Mouse (Mus musculus): ENCODE results near the gene Hbb-bt.
"Not testable (repeated sequence)": the region's sequence is repeated elsewhere in the genome, so short reads cannot be mapped to it uniquely, and the experiment has no call there.

Hbb-bt gene

GRCm38 (mm10) chr7:103813766-103814165 lies at the start of gene Hbb-bt:
Gene Hbb-bt (minus strand): TSS chr7:103813996.
- no peak for DNase-seq (ENCODE audit: low read depth, low spot score)

GRCm38 (mm10) chr7:103861531-103861930 lies 47.7 kb upstream of the Hbb-bt start:
- DNase-seq (ENCODE audit: low read depth, low spot score) = no peak

GRCm38 (mm10) chr7:103860855-103861254 lies 47.1 kb upstream of the Hbb-bt start:
- DNase-seq (ENCODE audit: low read depth, low spot score) = peak; percentile 92

- DNase-seq (ENCODE audit: low read depth, low spot score) = no peak
Observed at GRCm38 (mm10) chr7:103859076-103859475, 45.3 kb upstream of the Hbb-bt start.

GRCm38 (mm10) chr7:103854669-103855068 lies 40.9 kb upstream of the Hbb-bt start:
- DNase-seq (ENCODE audit: low read depth, low spot score) = no peak

- no peak for DNase-seq (ENCODE audit: low read depth, low spot score)
Observed at GRCm38 (mm10) chr7:103853090-103853489, 39.3 kb upstream of the Hbb-bt start, which contains the start of gene Hbb-y. Gene Hbb-y (minus strand): TSS chr7:103853216.

GRCm38 (mm10) chr7:103844525-103845325 lies 30.9 kb upstream of the Hbb-bt start:
- no peak for DNase-seq (ENCODE audit: low read depth, low spot score)

- no peak for DNase-seq (ENCODE audit: low read depth, low spot score)
Observed at GRCm38 (mm10) chr7:103843034-103843433, 29.2 kb upstream of the Hbb-bt start, which contains the start of gene Hbb-bh1. Gene Hbb-bh1 (minus strand): TSS chr7:103843164.

- DNase-seq (ENCODE audit: low read depth, low spot score) = no peak
Observed at GRCm38 (mm10) chr7:103840268-103840667, 26.5 kb upstream of the Hbb-bt start, which contains the start of gene Hbb-bh2. Gene Hbb-bh2 (minus strand): TSS chr7:103840520.

GRCm38 (mm10) chr7:103827808-103828207 lies 14.0 kb upstream of the Hbb-bt start, which contains the start of gene Hbb-bs:
Gene Hbb-bs (minus strand): TSS chr7:103828096.
- no peak for DNase-seq (ENCODE audit: low read depth, low spot score)

- DNase-seq (ENCODE audit: low read depth, low spot score) = not testable (repeated sequence)
Observed at GRCm38 (mm10) chr7:103827139-103827538, 13.3 kb upstream of the Hbb-bt start.

- no peak for DNase-seq (ENCODE audit: low read depth, low spot score)
Observed at GRCm38 (mm10) chr7:103826255-103826887, 12.6 kb upstream of the Hbb-bt start.

GRCm38 (mm10) chr7:103825536-103826254 lies 11.9 kb upstream of the Hbb-bt start:
- DNase-seq (ENCODE audit: low read depth, low spot score) = no peak

GRCm38 (mm10) chr7:103824597-103824996 lies 10.8 kb upstream of the Hbb-bt start:
- no peak for DNase-seq (ENCODE audit: low read depth, low spot score)

- DNase-seq (ENCODE audit: low read depth, low spot score) = not testable (repeated sequence)
Observed at GRCm38 (mm10) chr7:103815085-103815484, 1.3 kb upstream of the Hbb-bt start.

- not testable (repeated sequence) for DNase-seq (ENCODE audit: low read depth, low spot score)
Observed at GRCm38 (mm10) chr7:103813152-103813551, 644 bp downstream of the Hbb-bt start.

- no peak for DNase-seq (ENCODE audit: low read depth, low spot score)
Observed at GRCm38 (mm10) chr7:103812174-103812573, 1.6 kb downstream of the Hbb-bt start.

GRCm38 (mm10) chr7:103811223-103811845 lies 2.5 kb downstream of the Hbb-bt start:
- no peak for DNase-seq (ENCODE audit: low read depth, low spot score)

- no peak for DNase-seq (ENCODE audit: low read depth, low spot score)
Observed at GRCm38 (mm10) chr7:103810746-103811145, 3.0 kb downstream of the Hbb-bt start.

GRCm38 (mm10) chr7:103810296-103810695 lies 3.5 kb downstream of the Hbb-bt start:
- DNase-seq (ENCODE audit: low read depth, low spot score) = no peak

GRCm38 (mm10) chr7:103809801-103810155 lies 4.0 kb downstream of the Hbb-bt start:
- DNase-seq (ENCODE audit: low read depth, low spot score) = no peak

Data from 3T3-L1 (cell line).